ENCODE assay signal across 8 mouse cellular contexts in the genomic region with DNA sequence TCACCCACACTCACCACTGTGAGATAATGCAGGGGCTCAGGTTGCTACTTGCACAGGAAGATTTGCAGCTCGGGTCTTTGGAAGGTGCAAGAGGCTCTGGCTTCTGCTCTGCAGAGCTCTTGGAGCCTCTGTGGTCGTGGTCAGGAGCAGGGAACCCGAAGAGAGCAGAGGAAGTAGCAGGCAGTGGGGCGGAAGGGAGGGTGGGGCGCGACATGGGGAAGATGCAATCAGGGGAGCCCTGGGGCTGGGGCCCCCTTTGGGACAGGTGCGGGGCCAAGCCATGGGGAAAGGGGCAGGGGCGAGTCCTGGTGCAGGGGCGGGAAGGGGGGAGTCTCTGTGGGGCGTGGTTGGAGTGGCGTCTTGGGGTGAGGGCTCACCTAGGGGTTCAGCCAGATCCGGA. TPM values are rescaled to one million over a fixed set of nuclear protein-coding genes. Genes with fewer than 3 reads are reported as not detected.
DNase-seq lines count a peak whose midpoint lies in the region; ATAC-seq and TF ChIP-seq lines count a peak whose summit lies in the region.

Gene Abcg3, minus strand, starts transcription at position 184 of the 400 bp plus-strand sequence.

- no peak for TF ChIP-seq CTCF in heart, postnatal 0 days (IDR thresholded peaks at IDR 0.05; ENCODE audit: low read depth)

- TF ChIP-seq EP300 in heart, postnatal 0 days (IDR thresholded peaks at IDR 0.05; ENCODE audit: low read depth): no peak

- peak within 1 kb of the TSS; percentile 37 for H3K4me3 ChIP-seq in heart, postnatal 0 days (ENCODE audit: low read depth, low read length)
- no peak within 1 kb of the TSS for H3K4me3 ChIP-seq in forebrain, embryonic 11.5 days (ENCODE audit: low read depth, low read length)

- no peak for ATAC-seq in heart, postnatal 0 days (ENCODE audit: insufficient read depth, low read depth)
- ATAC-seq in forebrain, embryonic 11.5 days (replicated peaks; ENCODE audit: low FRiP score): no peak

- H3K27ac ChIP-seq in heart, postnatal 0 days (ENCODE audit: low read depth): no peak within 1 kb of the TSS
- no peak within 1 kb of the TSS for H3K27ac ChIP-seq in forebrain, embryonic 11.5 days (ENCODE audit: low read depth, low read length)

- DNase-seq in kidney, postnatal 10 days: peak; percentile 10
- no peak for DNase-seq in kidney, postnatal 14 days
- no peak for DNase-seq in heart, postnatal 0 days (ENCODE audit: low spot score)
- peak; percentile 20 for DNase-seq in lung, postnatal 36 days
- DNase-seq in thymus, postnatal 10 days (ENCODE audit: low spot score in 2 of 2): peak; percentile 81 to 83
- DNase-seq in forebrain, embryonic 11.5 days (ENCODE audit: low spot score): no peak
- DNase-seq in urinary bladder, postnatal 4 days (ENCODE audit: low spot score in 2 of 2): no peak
- no peak for DNase-seq in gastrocnemius, adult 18-20 months (ENCODE audit: low spot score)

- no peaks in the 10 kb centered on the region for H3K36me3 ChIP-seq in heart, postnatal 0 days (replicated peaks; ENCODE audit: control insufficient read depth, insufficient read depth, low read length)
- H3K36me3 ChIP-seq in forebrain, embryonic 11.5 days (ENCODE audit: control insufficient read depth, insufficient read depth, low read length): no peaks in the 10 kb centered on the region

- H3K4me2 ChIP-seq in heart, postnatal 0 days (ENCODE audit: low read depth, low read length): peak within 1 kb of the TSS; percentile 61
- H3K4me2 ChIP-seq in forebrain, embryonic 11.5 days (ENCODE audit: low read depth, low read length, severe bottlenecking): no peak within 1 kb of the TSS

- H3K27me3 ChIP-seq in heart, postnatal 0 days (ENCODE audit: control insufficient read depth, insufficient read depth, low read length): no peaks in the 10 kb centered on the region
- no peaks in the 10 kb centered on the region for H3K27me3 ChIP-seq in forebrain, embryonic 11.5 days (ENCODE audit: control insufficient read depth, insufficient read depth, low read length)

- H3K4me1 ChIP-seq in heart, postnatal 0 days (ENCODE audit: control insufficient read depth, insufficient read depth): no peaks in the 10 kb centered on the region
- no peaks in the 10 kb centered on the region for H3K4me1 ChIP-seq in forebrain, embryonic 11.5 days (replicated peaks; ENCODE audit: control insufficient read depth, insufficient read depth, low read length)

- WGBS in heart, postnatal 0 days: 26% methylated on average over 12 of the region's 12 CpGs
- 32% methylated on average over 12 of the region's 12 CpGs for WGBS in forebrain, embryonic 11.5 days

- no peaks in the 10 kb centered on the region for H3K9me3 ChIP-seq in heart, postnatal 0 days (replicated peaks; ENCODE audit: control insufficient read depth, low read length)
- H3K9me3 ChIP-seq in forebrain, embryonic 11.5 days (ENCODE audit: control insufficient read depth, low read length): no peaks in the 10 kb centered on the region

- H3K9ac ChIP-seq in heart, postnatal 0 days (replicated peaks; ENCODE audit: low read depth, low read length): no peak within 1 kb of the TSS
- H3K9ac ChIP-seq in forebrain, embryonic 11.5 days (ENCODE audit: low read length): no peak within 1 kb of the TSS

RNA-seq across cellular contexts. Expression of gene Abcg3, which starts in this region (rescaled TPM):
- 0.04 TPM in 1 of 2 replicates, not detected in the other for total RNA-seq in heart, postnatal 0 days (2014; rRNA removed; ENCODE audit: low replicate concordance)
- 0.31 and 0.52 TPM in 2 replicates for polyA plus RNA-seq in heart, postnatal 0 days (2015; fragmentation: Nextera tagmentation; extraction: Ambion mirVana)
- 0.07 and 0.48 TPM in 2 replicates for polyA plus RNA-seq in forebrain, embryonic 11.5 days (2014; fragmentation: Nextera tagmentation; extraction: Ambion mirVana)
- under 1 TPM in 1 of 2 experiments, not detected in 1; 0.11 TPM for total RNA-seq in gastrocnemius, adult 18-20 months (2021)

Comparison
In these comparisons a context has a peak if more than half of its experiments do, and no peak if none do; other contexts are left out.
1. DNase-seq: peak in kidney, postnatal 10 days (single experiment), lung, postnatal 36 days (single experiment) and thymus, postnatal 10 days (2 of 2); none in kidney, postnatal 14 days (single experiment), heart, postnatal 0 days (single experiment), forebrain, embryonic 11.5 days (single experiment), urinary bladder, postnatal 4 days (0 of 2) and gastrocnemius, adult 18-20 months (single experiment).